Mouse (Mus musculus): ENCODE data around the gene Gimap4. TPM values are rescaled to one million over a fixed set of nuclear protein-coding genes. Genes with fewer than 3 reads are reported as not detected.
A peak's percentile ranks its signal among the peaks of the same experiment; 100 is the strongest.

Gimap4 gene
- polyA plus RNA-seq, 1 experiment: 9.3 TPM

DNA sequence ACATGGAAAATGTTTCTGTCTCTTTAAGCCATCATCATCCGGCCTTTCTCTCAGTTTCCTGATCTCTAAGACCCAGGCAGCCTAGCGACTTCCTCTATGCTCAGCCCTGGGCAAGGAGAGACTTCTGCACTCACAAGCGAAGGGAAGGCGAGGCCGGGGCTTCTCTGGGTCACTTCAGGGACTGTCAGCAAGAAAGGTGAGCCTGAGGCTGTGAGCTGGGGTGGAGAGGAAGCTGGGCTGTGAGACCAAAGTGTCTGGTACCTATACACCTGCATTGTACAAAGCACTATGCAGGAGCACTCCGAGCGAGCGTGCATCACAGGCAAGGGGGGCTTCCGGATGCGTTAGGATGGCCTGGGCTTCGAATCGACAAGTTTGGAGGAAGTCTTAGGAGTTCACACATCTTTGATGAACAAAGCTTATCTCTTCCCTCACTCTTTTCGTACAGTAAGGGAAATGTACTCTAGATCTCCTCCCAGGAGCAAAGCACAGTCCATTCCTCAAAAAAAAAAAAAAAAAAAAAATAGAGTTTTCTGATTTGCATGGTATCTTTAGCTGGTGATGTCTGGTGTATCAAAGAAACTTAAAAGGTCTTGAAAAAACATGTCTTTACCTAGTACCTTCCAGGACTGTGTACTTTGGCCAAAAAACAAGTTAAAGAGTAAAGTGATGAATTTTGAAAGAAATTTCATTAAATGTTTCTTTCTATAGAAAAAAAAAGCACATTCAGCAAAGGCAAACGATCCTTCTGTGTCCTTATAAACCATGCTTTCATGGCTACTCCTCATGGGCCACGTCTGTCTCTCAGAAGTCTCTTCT lies 54.8 kb downstream of the Gimap4 start, which contains the start of gene Gimap1:
Gimap1 (plus strand) TSS at position 94 of the 819 bp plus-strand sequence.
- no peaks in the 10 kb centered on the region for H3K27me3 ChIP-seq (ENCODE audit: control insufficient read depth, insufficient read depth, low read length)
- WGBS: 48% methylated on average over 15 of the region's 15 CpGs
- peak within 1 kb of the TSS; percentile 66 for H3K4me3 ChIP-seq (ENCODE audit: low read depth, low read length)
- no peaks in the 10 kb centered on the region for H3K36me3 ChIP-seq (ENCODE audit: control insufficient read depth, insufficient read depth, low read length)
- no peak for TF ChIP-seq CTCF (IDR thresholded peaks at IDR 0.05; ENCODE audit: extremely low read depth, insufficient read length, insufficient replicate concordance, low read depth, low read length)
- peak; percentile 59; the same call in 1 of the 2 replicates for TF ChIP-seq POLR2A (IDR thresholded peaks at IDR 0.05; ENCODE audit: low read depth, low read length)
- H3K27ac ChIP-seq (ENCODE audit: insufficient read depth, low read depth, low read length): peak within 1 kb of the TSS; percentile 82
- peaks cover 15% of the 10 kb centered on the region for H3K4me1 ChIP-seq (ENCODE audit: control insufficient read depth, insufficient read depth, insufficient read length, low read length)

DNA sequence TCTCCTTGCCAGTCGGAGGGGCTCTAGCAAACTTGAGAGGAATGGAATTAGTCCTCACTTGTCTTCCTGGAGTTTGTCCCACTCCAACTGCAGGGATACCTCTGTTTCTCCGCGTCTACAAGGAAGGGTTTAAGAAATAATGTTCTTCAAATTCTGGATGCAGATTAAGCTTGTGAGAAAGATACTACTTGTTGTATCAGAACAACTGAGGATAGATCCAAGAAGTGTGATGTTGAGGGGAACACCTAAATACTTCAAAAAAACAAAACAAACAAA lies 55.4 kb downstream of the Gimap4 start:
- Histone ChIP-seq H3K4me3 (ENCODE audit: low read depth, low read length) (peak overlapping the region; percentile 30; the same call in 1 of the 2 replicates), H3K27me3 (ENCODE audit: control insufficient read depth, insufficient read depth, low read length) (no peaks in the 10 kb centered on the region), H3K4me1 (ENCODE audit: control insufficient read depth, insufficient read depth, insufficient read length, low read length) (peaks cover 15% of the 10 kb centered on the region), H3K27ac (ENCODE audit: insufficient read depth, low read depth, low read length) (peak overlapping the region; percentile 82), H3K36me3 (ENCODE audit: control insufficient read depth, insufficient read depth, low read length) (no peaks in the 10 kb centered on the region)
- no peak for TF ChIP-seq CTCF (IDR thresholded peaks at IDR 0.05; ENCODE audit: extremely low read depth, insufficient read length, insufficient replicate concordance, low read depth, low read length)
- TF ChIP-seq POLR2A (IDR thresholded peaks at IDR 0.05; ENCODE audit: low read depth, low read length): no peak
- 41% methylated on average over 3 of the region's 3 CpGs for WGBS

DNA sequence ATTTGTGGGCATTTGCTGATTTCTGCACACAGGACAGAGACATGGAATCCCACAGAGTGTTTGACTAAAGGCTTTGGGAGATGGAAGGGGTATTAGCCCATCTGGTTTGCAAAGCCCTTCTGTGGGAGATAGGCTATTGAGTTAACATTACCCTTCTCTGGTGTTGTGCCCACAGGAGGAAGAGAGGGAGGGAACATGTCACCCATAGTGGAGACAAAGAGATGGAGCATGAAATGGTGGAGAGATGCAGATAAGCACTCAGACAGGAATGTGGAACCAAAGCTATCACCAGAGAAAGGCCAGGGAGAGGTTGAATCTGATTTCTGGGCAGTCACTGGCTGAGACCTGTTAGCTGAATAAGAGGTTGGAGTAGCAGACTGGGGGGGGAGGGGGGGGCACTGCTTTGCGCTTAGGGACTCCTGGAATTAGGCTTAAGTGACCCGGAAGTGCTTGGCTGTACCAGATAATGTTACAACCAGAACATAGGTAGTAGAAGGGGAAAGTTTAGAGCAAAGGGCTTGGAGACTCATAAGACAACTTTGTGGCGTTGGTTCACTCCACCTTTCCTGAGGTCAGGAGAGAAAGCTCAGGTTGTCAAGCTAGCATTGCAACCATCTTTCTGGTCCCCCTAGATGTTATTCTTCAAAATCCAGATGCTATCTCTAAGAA lies 56.3 kb downstream of the Gimap4 start:
- 37% methylated on average over 3 of the region's 3 CpGs for whole genome bisulfite sequencing

DNA sequence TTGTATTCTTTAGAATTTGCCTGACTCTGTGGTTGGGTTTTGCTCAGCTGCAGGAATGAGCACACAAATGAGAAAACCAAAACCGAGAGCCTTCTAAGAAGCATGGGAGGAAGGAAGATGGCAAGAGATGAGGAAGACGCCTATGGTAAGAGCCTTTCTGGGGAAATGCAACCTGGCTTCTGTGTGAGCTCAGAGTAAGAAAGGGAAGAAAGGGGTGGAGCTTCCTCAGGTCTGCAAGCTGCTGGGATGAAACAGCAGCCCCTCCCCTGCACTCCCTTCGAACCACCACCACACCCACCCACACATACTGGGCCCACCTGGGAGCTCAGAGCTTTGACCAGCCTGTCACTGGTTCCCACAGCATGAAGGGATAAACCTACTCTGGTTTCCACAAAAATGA lies 56.9 kb downstream of the Gimap4 start:
- no peaks in the 10 kb centered on the region for H3K27me3 ChIP-seq (ENCODE audit: control insufficient read depth, insufficient read depth, low read length)
- H3K36me3 ChIP-seq (ENCODE audit: control insufficient read depth, insufficient read depth, low read length): no peaks in the 10 kb centered on the region
- no peak for TF ChIP-seq POLR2A (IDR thresholded peaks at IDR 0.05; ENCODE audit: low read depth, low read length)
- no peak for TF ChIP-seq CTCF (IDR thresholded peaks at IDR 0.05; ENCODE audit: extremely low read depth, insufficient read length, insufficient replicate concordance, low read depth, low read length)
- 13% methylated on average over 3 of the region's 3 CpGs for WGBS
- H3K4me3 ChIP-seq (ENCODE audit: low read depth, low read length): peak overlapping the region; percentile 11
- peak overlapping the region; percentile 82 for H3K27ac ChIP-seq (ENCODE audit: insufficient read depth, low read depth, low read length)
- H3K4me1 ChIP-seq (ENCODE audit: control insufficient read depth, insufficient read depth, insufficient read length, low read length): peaks cover 15% of the 10 kb centered on the region

More for the DNA sequence above, 56.3 kb downstream of the Gimap4 start:
- TF ChIP-seq POLR2A (IDR thresholded peaks at IDR 0.05; ENCODE audit: low read depth, low read length) (no peak), CTCF (IDR thresholded peaks at IDR 0.05; ENCODE audit: extremely low read depth, insufficient read length, insufficient replicate concordance, low read depth, low read length) (no peak)
- Histone ChIP-seq H3K36me3 (ENCODE audit: control insufficient read depth, insufficient read depth, low read length) (no peaks in the 10 kb centered on the region), H3K4me3 (ENCODE audit: low read depth, low read length) (peak overlapping the region; percentile 53), H3K4me1 (ENCODE audit: control insufficient read depth, insufficient read depth, insufficient read length, low read length) (peaks cover 15% of the 10 kb centered on the region), H3K27ac (ENCODE audit: insufficient read depth, low read depth, low read length) (peak overlapping the region; percentile 82), H3K27me3 (ENCODE audit: control insufficient read depth, insufficient read depth, low read length) (no peaks in the 10 kb centered on the region)

Other genes with a start within 250 kb of the Gimap4 start
- gene Zfp467, start 238.7 kb upstream of the Gimap4 start, polyA plus RNA-seq (2012; rRNA removed): 12.4 and 24.7 TPM in 2 replicates
- 0.98 and 3.0 TPM in 2 replicates for gene Sspo, start 236.3 kb upstream of the Gimap4 start, polyA plus RNA-seq (2012; rRNA removed)
- 11.8 and 26.3 TPM in 2 replicates for gene Atp6v0e2, start 146.9 kb upstream of the Gimap4 start, polyA plus RNA-seq (2012; rRNA removed)
- 8.7 and 12.4 TPM in 2 replicates for gene Lrrc61, start 129.8 kb upstream of the Gimap4 start, polyA plus RNA-seq (2012; rRNA removed)
- 28.4 and 39.8 TPM in 2 replicates for gene Rarres2, start 111.8 kb upstream of the Gimap4 start, polyA plus RNA-seq (2012; rRNA removed)
- not detected in 2 replicates for gene Gm45021, start 94.9 kb upstream of the Gimap4 start, polyA plus RNA-seq (2012; rRNA removed)
- gene Repin1, start 90.7 kb upstream of the Gimap4 start, polyA plus RNA-seq (2012; rRNA removed): 8.1 and 10.2 TPM in 2 replicates
- not detected in 2 replicates for gene Gm44965, start 90.6 kb upstream of the Gimap4 start, polyA plus RNA-seq (2012; rRNA removed)
- 1.9 and 3.1 TPM in 2 replicates for gene Zfp775, start 82.5 kb upstream of the Gimap4 start, polyA plus RNA-seq (2012; rRNA removed)
- gene AI854703, start 57.8 kb upstream of the Gimap4 start, polyA plus RNA-seq (2012; rRNA removed): 0.43 and 0.96 TPM in 2 replicates
- 0.72 and 1.5 TPM in 2 replicates for gene Gimap8, start 37.3 kb upstream of the Gimap4 start, polyA plus RNA-seq (2012; rRNA removed)
- gene Gimap9, start 8.4 kb upstream of the Gimap4 start, polyA plus RNA-seq (2012; rRNA removed): 0.27 and 0.62 TPM in 2 replicates
- 2.0 and 5.0 TPM in 2 replicates for gene Gimap6, start 23.7 kb downstream of the Gimap4 start, polyA plus RNA-seq (2012; rRNA removed)
- gene Gm28053, start 34.1 kb downstream of the Gimap4 start, polyA plus RNA-seq (2012; rRNA removed): not detected in 2 replicates
- gene Gimap7, start 34.1 kb downstream of the Gimap4 start, polyA plus RNA-seq (2012; rRNA removed): 1.5 and 2.5 TPM in 2 replicates
- 18.8 and 29.1 TPM in 2 replicates for gene Gimap1, start 54.5 kb downstream of the Gimap4 start, polyA plus RNA-seq (2012; rRNA removed)
- gene Gimap5, start 61.6 kb downstream of the Gimap4 start, polyA plus RNA-seq (2012; rRNA removed): 4.9 and 10.2 TPM in 2 replicates
- 6.2 and 13.0 TPM in 2 replicates for gene Gimap3, start 86.3 kb downstream of the Gimap4 start, polyA plus RNA-seq (2012; rRNA removed)
- 52.3 and 84.3 TPM in 2 replicates for gene Tmem176a, start 156.4 kb downstream of the Gimap4 start, polyA plus RNA-seq (2012; rRNA removed)
- 118 and 211 TPM in 2 replicates for gene Tmem176b, start 156.9 kb downstream of the Gimap4 start, polyA plus RNA-seq (2012; rRNA removed)
- 85.5 and 894 TPM in 2 replicates for gene Aoc1, start 188.3 kb downstream of the Gimap4 start, polyA plus RNA-seq (2012; rRNA removed)
- 0.05 TPM in 1 of 2 replicates, not detected in the other for gene 1600015I10Rik, start 245.3 kb downstream of the Gimap4 start, polyA plus RNA-seq (2012; rRNA removed)

Data from small intestine, adult 2 months (tissue).